Comparison of ENCODE assay signal across 20 mouse cellular contexts in the genomic region with DNA sequence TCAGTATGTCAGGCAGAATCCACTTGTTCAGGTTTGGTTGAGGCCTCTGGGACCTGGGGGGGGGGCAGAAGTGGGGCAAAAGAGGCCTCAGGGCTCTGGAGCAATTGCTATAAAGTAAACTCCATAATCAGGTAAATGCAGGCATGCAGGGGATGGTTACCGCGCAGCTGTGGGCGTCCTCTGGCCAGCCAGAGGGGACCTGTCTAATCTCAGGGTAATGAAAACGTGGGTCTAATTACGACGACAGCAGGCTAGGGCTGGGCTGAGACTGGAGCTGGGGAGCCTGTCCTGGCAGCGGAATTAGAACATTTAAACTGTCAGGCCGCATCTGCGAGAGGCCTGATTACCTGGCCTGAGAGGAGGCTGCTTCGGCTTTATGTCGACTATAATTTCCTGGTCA. TPM values are rescaled to one million over a fixed set of nuclear protein-coding genes. Genes with fewer than 3 reads are reported as not detected.
DNase-seq lines count a peak whose midpoint lies in the region; ATAC-seq lines count a peak whose summit lies in the region.
"Had no signal": no experiment of that assay in that cellular context is flagged by ENCODE, and none has a peak within 500 bp of the region (broad histone marks: within the 10 kb centered on the region; RNA-seq: fewer than 3 reads in every experiment).

No protein-coding gene starts in this region.

- no peak overlapping the region for H3K9ac ChIP-seq in embryonic facial prominence, embryonic 12.5 days
- H3K9ac ChIP-seq in embryonic facial prominence, embryonic 15.5 days, result no peak overlapping the region
- no peak overlapping the region for H3K9ac ChIP-seq in forebrain, embryonic 12.5 days
- H3K9ac ChIP-seq: embryonic facial prominence, embryonic 13.5 days had no signal

- peak overlapping the region; percentile 37; the same call in 1 of the 2 replicates for H3K27ac ChIP-seq in embryonic facial prominence, embryonic 10.5 days (replicated peaks)
- H3K27ac ChIP-seq in embryonic facial prominence, embryonic 12.5 days, result peak overlapping the region; percentile 50
- H3K27ac ChIP-seq in embryonic facial prominence, embryonic 15.5 days (replicated peaks), result no peak overlapping the region
- H3K27ac ChIP-seq in limb, embryonic 10.5 days, result peak overlapping the region; percentile 27; the same call in 1 of the 2 replicates
- H3K27ac ChIP-seq in forebrain, embryonic 10.5 days, result no peak overlapping the region
- H3K27ac ChIP-seq in forebrain, embryonic 12.5 days, result no peak overlapping the region
- H3K27ac ChIP-seq: embryonic facial prominence, embryonic 13.5 days had no signal

- peaks cover 85% of the 10 kb centered on the region for H3K27me3 ChIP-seq in embryonic facial prominence, embryonic 10.5 days (replicated peaks; ENCODE audit: low read depth, poor library complexity, severe bottlenecking)
- H3K27me3 ChIP-seq in embryonic facial prominence, embryonic 12.5 days, result peaks cover 47% of the 10 kb centered on the region
- H3K27me3 ChIP-seq in embryonic facial prominence, embryonic 15.5 days, result peaks cover 61% of the 10 kb centered on the region
- H3K27me3 ChIP-seq in limb, embryonic 10.5 days (ENCODE audit: low read depth, poor library complexity, severe bottlenecking), result peaks cover 68% of the 10 kb centered on the region
- peaks cover 93% of the 10 kb centered on the region for H3K27me3 ChIP-seq in forebrain, embryonic 10.5 days (ENCODE audit: poor library complexity, severe bottlenecking)
- peaks cover 84% of the 10 kb centered on the region for H3K27me3 ChIP-seq in forebrain, embryonic 12.5 days

- peaks cover 71% of the 10 kb centered on the region for H3K4me1 ChIP-seq in embryonic facial prominence, embryonic 10.5 days
- H3K4me1 ChIP-seq in embryonic facial prominence, embryonic 12.5 days, result peaks cover 55% of the 10 kb centered on the region
- peaks cover 35% of the 10 kb centered on the region for H3K4me1 ChIP-seq in embryonic facial prominence, embryonic 15.5 days
- peaks cover 57% of the 10 kb centered on the region for H3K4me1 ChIP-seq in limb, embryonic 10.5 days
- H3K4me1 ChIP-seq in forebrain, embryonic 10.5 days, result peaks cover 44% of the 10 kb centered on the region
- peaks cover 30% of the 10 kb centered on the region for H3K4me1 ChIP-seq in forebrain, embryonic 12.5 days

- H3K4me2 ChIP-seq in embryonic facial prominence, embryonic 12.5 days (replicated peaks), result no peak overlapping the region
- H3K4me2 ChIP-seq in embryonic facial prominence, embryonic 15.5 days (replicated peaks), result no peak overlapping the region
- H3K4me2 ChIP-seq in forebrain, embryonic 12.5 days, result no peak overlapping the region
- H3K4me2 ChIP-seq: embryonic facial prominence, embryonic 13.5 days had no signal

- H3K4me3 ChIP-seq in embryonic facial prominence, embryonic 10.5 days, result no peak overlapping the region
- H3K4me3 ChIP-seq in embryonic facial prominence, embryonic 12.5 days, result no peak overlapping the region
- H3K4me3 ChIP-seq in embryonic facial prominence, embryonic 15.5 days (replicated peaks), result no peak overlapping the region
- no peak overlapping the region for H3K4me3 ChIP-seq in limb, embryonic 10.5 days
- H3K4me3 ChIP-seq in forebrain, embryonic 10.5 days, result no peak overlapping the region
- no peak overlapping the region for H3K4me3 ChIP-seq in forebrain, embryonic 12.5 days (replicated peaks)
- H3K4me3 ChIP-seq: embryonic facial prominence, embryonic 13.5 days; erythroblast, embryonic 14.5 days had no signal

- H3K9me3 ChIP-seq in embryonic facial prominence, embryonic 10.5 days, result no peaks in the 10 kb centered on the region
- H3K9me3 ChIP-seq in embryonic facial prominence, embryonic 12.5 days, result no peaks in the 10 kb centered on the region
- H3K9me3 ChIP-seq in embryonic facial prominence, embryonic 15.5 days (replicated peaks), result no peaks in the 10 kb centered on the region
- H3K9me3 ChIP-seq in limb, embryonic 10.5 days (replicated peaks), result no peaks in the 10 kb centered on the region
- H3K9me3 ChIP-seq in forebrain, embryonic 10.5 days, result no peaks in the 10 kb centered on the region
- H3K9me3 ChIP-seq in forebrain, embryonic 12.5 days, result no peaks in the 10 kb centered on the region
- H3K9me3 ChIP-seq: embryonic facial prominence, embryonic 13.5 days had no signal

- no peaks in the 10 kb centered on the region for H3K36me3 ChIP-seq in embryonic facial prominence, embryonic 10.5 days (replicated peaks)
- no peaks in the 10 kb centered on the region for H3K36me3 ChIP-seq in embryonic facial prominence, embryonic 12.5 days
- H3K36me3 ChIP-seq in embryonic facial prominence, embryonic 15.5 days, result no peaks in the 10 kb centered on the region
- no peaks in the 10 kb centered on the region for H3K36me3 ChIP-seq in limb, embryonic 10.5 days
- no peaks in the 10 kb centered on the region for H3K36me3 ChIP-seq in forebrain, embryonic 10.5 days (replicated peaks)
- no peaks in the 10 kb centered on the region for H3K36me3 ChIP-seq in forebrain, embryonic 12.5 days (replicated peaks)
- H3K36me3 ChIP-seq: embryonic facial prominence, embryonic 13.5 days had no signal

- peak; percentile 79 for DNase-seq in embryonic facial prominence, embryonic 10.5 days (ENCODE audit: low spot score)
- peak; percentile 63 for DNase-seq in limb, embryonic 10.5 days (ENCODE audit: low spot score)
- no peak for DNase-seq in forebrain, embryonic 10.5 days (ENCODE audit: extremely low spot score, low spot score)
- no peak for DNase-seq in B cell, adult 2 months
- no peak for DNase-seq in kidney, adult 11 months
- DNase-seq: adrenal gland, adult 2 months; adrenal gland, postnatal 10 days; adrenal gland, postnatal 25 days; cerebellum, adult 11-12 months; cerebellum, adult 2 months; cerebellum, adult 9-10 months; cerebellum, postnatal 10 days; cerebellum, postnatal 25 days had no signal

- WGBS in embryonic facial prominence, embryonic 10.5 days, result 21% methylated on average over 11 of the region's 11 CpGs
- 11% methylated on average over 11 of the region's 11 CpGs for WGBS in embryonic facial prominence, embryonic 12.5 days
- 32% methylated on average over 11 of the region's 11 CpGs for WGBS in embryonic facial prominence, embryonic 15.5 days
- WGBS in limb, embryonic 10.5 days, result 15% methylated on average over 11 of the region's 11 CpGs
- 49% methylated on average over 11 of the region's 11 CpGs for whole genome bisulfite sequencing in forebrain, embryonic 10.5 days
- 52% methylated on average over 11 of the region's 11 CpGs for WGBS in forebrain, embryonic 12.5 days

- ATAC-seq in embryonic facial prominence, embryonic 12.5 days (ENCODE audit: insufficient number of reproducible peaks, insufficient read depth, low FRiP score, low TSS enrichment), result peak; percentile 42; the same call in 1 of the 2 replicates
- ATAC-seq in embryonic facial prominence, embryonic 15.5 days (ENCODE audit: insufficient number of reproducible peaks, low FRiP score, low TSS enrichment, low read depth), result 0 out of 2 replicates have a peak, but pooled peaks have one; percentile 32
- ATAC-seq in forebrain, embryonic 12.5 days (ENCODE audit: low FRiP score), result no peak
- ATAC-seq: forebrain, embryonic 14.5 days; forebrain, embryonic 16.5 days had no signal

RNA-seq across cellular contexts. Expression of a gene that starts 23.2 kb away (rescaled TPM):
- 3.2 and 4.8 TPM in 2 replicates for polyA plus RNA-seq in embryonic facial prominence, embryonic 10.5 days (2016; fragmentation: Nextera tagmentation; extraction: Ambion mirVana)
- 6.7 and 8.9 TPM in 2 replicates for polyA plus RNA-seq in embryonic facial prominence, embryonic 12.5 days (2016; fragmentation: Nextera tagmentation; extraction: Ambion mirVana)
- 14.9 and 15.4 TPM in 2 replicates for polyA plus RNA-seq in embryonic facial prominence, embryonic 15.5 days (2015; fragmentation: Nextera tagmentation; extraction: Ambion mirVana)
- polyA plus RNA-seq in limb, embryonic 10.5 days (2016; fragmentation: Nextera tagmentation; extraction: Ambion mirVana), result 2.9 and 3.3 TPM in 2 replicates
- 2.2 and 3.6 TPM in 2 replicates for polyA plus RNA-seq in forebrain, embryonic 10.5 days (2016; fragmentation: Nextera tagmentation; extraction: Ambion mirVana)
- 2.5 and 3.7 TPM in 2 replicates for polyA plus RNA-seq in forebrain, embryonic 12.5 days (2016; fragmentation: Nextera tagmentation; extraction: Ambion mirVana)

Comparison
In these comparisons a context has a peak if more than half of its experiments do, and no peak if none do; other contexts are left out.
1. H3K27ac ChIP-seq: peak in embryonic facial prominence, embryonic 10.5 days (single experiment), embryonic facial prominence, embryonic 12.5 days (single experiment) and limb, embryonic 10.5 days (single experiment); none in embryonic facial prominence, embryonic 15.5 days (single experiment), forebrain, embryonic 10.5 days (single experiment) and forebrain, embryonic 12.5 days (single experiment).
2. DNase-seq: peak in embryonic facial prominence, embryonic 10.5 days (single experiment) and limb, embryonic 10.5 days (single experiment); none in forebrain, embryonic 10.5 days (single experiment), B cell, adult 2 months (0 of 2) and kidney, adult 11 months (single experiment).